Mouse (Mus musculus) adrenal gland, adult 2 months (tissue): Measurements from ENCODE around the gene Tmem35b. TPM values are rescaled to one million over a fixed set of nuclear protein-coding genes. Genes with fewer than 3 reads are reported as not detected.
A peak's percentile ranks its signal among the peaks of the same experiment; 100 is the strongest.

Source experiments
- DNase-seq: peaks from one replicate; pipeline ENCODE4 v3.0.0; 2021
- polyA plus RNA-seq: library from polyadenylated mRNA; depleted of rRNA; stranded (reverse); fragments of >200 nt; gene quantifications from 2 replicates; pipeline ENCODE4 v1.2.3, GENCODE M21; 2012; rRNA removed
- total RNA-seq, 2 experiments: library from RNA; stranded (reverse); gene quantifications; 2 replicates each; pipeline ENCODE4 v1.2.3; 2021

The Tmem35b gene
- total and polyA plus RNA-seq, 3 experiments = 17.6 to 19.3 (median 18.1) TPM

DNA sequence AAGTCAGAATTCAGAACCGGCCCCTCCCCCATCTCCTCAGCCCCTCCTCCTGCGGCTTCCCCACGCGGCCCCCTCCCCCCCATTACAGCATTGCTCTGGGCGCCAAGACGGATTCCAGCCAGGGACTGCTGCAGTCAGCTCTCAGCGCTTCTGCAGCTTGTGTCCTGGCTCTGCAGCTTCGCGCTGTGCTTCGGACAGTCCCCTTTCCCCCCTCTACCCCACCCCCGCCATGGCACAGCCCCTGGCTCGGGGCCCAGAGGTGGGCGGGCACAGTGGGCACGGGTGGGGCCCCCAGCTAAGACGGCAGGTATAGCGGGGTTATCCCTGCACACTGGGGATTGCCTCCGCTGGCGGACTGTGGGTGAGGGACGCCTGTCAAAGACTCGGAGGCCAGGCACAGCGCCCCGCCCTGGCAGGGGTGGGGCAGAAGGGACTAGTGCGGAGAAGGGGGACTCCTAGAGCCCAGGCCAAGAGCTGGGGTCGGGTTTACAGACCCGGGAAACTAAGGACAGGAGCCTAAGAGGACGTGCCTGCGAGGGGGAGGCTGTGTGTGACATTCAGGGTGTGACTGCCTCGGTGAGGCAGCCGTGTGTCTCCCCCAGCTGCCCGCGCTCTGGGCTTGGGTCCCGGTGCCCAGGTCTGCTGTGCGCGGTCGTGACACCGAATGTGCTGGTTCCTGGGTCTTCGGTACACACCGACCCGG is 44.9 kb downstream of the Tmem35b start:
- peak; percentile 67 for DNase-seq

DNA sequence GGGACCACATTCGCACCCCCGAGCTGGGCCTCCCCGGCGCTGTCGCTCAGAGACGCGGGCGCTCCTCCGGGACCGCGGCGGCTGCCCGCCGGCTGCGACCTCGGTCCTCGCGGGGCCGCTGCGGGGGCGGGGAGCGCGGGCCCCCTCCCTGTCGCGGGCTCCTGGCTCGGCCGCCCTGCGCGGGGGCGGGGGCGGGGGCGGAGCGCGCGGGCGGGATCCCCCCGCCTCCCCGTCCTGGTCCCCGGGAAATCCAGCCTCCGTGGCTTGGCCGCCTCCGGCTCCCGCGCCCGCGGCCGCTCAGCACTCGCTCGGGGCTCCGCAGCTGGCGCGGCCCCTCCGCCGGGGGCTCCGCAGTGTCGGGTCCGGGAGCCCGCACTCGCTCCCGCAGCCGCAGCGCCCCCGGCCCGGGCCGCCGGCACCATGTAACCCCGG is 45.4 kb downstream of the Tmem35b start, which contains the start of gene Dlgap3:
Dlgap3 (plus strand) TSS at position 291 of the 432 bp plus-strand sequence.
- peak; percentile 71 for DNase-seq

DNA sequence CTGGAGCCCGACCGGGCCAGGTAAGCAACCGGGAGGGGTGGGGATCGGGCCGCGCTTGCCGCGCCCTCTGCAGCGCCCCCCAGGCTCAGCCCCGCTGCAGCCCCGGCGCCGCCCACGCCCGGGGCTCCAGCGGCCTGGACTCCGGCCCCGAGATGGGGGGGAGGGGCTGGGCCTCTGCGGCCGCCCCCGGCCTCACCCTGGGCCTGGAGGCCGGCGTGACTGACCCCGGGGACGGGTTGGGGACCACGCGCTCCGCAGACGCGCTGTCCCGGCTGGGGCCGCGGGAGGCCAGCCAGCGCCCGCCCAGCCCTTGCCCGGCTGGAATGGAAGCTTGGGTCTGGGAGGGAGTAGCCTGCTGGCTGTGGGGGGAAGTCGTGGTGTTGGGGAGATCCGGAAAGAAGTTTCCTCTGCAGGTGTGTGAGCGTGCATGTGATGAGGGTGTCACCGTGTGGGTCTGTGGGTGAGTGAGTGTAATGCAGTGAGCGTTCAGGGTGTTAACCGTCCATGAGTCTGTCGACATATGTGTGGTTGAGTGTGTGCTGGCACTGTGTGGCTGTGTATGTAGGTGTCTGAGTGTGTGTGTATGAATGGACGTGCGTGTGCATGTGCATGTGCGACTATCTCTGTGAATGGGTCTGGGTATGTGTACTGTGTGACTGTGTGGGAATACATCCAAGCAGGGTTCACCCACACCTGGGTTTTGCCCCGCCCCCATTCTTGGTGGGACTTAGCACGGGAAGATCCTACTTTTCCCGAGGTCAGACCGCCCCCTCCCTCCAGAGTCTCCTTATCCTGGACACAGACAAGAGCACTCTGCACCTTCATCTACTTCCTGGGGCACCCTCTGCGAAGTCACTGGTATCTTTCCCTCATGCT is 46.1 kb downstream of the Tmem35b start:
- DNase-seq = peak; percentile 26

DNA sequence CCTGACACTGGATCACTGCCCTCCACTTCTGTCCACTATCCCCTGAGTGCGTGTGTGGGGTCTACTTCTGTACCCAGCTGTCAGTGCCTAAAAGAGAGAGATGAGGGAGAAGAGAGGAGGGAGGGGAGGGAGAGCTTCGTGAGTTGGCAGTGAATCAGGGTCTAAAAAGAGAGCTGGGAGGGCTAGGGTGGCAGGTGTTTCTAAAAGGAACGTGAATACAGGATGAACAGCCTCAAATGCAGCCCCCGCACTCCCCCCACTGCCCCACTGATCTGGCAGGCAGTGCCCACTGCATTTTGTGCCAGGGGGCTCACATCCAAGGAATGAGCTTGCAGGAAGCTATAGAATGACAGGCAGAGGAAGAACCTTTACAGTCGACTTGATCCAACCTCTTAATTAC is 47.4 kb downstream of the Tmem35b start:
- DNase-seq = no peak

DNA sequence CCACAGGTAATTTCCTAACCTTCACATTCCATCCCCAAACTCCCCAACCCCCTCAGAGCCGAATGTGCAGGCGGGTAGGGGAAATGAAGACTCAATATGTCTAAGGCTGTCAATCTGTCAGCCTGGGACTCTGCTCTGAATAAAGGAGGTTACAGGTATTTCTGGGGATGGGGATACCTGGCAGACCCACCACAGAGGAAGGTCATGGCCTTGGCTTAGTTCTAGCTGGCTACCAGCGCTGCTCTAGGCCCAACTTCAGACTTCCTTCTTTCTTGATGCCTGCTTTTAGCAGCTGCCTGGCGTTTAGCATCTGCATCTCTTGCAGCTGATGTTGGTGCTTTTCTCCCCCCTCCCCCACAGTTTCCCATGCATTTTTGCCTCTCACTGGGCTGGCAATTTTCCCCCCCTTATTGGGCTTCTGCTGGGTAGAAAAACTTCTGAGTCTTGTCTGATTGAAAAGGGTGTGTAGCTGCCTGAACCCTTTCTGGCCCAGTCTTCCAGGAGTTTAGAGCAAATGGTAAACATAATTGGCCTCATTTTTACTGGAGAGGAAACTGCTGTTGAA is 47.9 kb downstream of the Tmem35b start:
- no peak for DNase-seq

DNA sequence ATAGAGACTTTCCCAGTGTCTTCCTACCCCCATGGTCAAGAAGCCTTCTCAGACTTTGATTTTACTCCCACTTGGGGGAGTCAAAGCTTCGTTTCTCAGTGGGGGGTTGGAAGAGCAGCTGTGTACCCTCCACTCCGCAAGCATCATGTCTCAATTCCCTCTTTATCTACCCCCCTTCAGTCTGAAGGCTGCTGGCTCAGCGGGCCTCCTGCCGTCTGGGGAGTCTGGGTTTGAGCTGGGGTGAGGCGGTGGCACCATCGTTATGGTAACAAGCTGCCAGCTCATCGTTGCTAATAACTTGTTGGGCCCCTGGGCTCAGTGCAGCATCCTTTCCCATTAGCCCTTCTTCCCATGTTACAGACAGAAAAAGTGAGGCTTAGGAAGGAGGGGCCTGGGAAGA is 48.6 kb downstream of the Tmem35b start:
- no peak for DNase-seq

DNA sequence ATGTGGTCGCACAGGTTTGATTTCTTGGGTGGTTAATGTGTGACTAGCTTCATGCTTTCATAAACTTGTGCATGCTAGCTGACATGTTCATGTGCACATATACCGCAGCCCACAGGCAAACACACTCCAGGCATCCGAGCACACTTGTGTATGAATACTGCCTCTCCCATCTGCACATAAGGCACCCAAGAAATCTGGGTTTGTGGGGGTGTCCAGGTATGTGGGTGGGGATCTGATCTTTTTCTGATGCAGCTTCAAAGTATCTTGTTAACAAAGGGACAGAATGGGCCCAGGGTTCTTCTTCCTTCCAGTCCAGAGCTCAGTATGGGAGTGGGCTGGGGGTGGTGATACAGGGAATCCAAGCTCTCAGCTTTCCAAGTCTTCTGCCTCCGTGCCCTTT is 49.1 kb downstream of the Tmem35b start:
- DNase-seq = no peak

DNA sequence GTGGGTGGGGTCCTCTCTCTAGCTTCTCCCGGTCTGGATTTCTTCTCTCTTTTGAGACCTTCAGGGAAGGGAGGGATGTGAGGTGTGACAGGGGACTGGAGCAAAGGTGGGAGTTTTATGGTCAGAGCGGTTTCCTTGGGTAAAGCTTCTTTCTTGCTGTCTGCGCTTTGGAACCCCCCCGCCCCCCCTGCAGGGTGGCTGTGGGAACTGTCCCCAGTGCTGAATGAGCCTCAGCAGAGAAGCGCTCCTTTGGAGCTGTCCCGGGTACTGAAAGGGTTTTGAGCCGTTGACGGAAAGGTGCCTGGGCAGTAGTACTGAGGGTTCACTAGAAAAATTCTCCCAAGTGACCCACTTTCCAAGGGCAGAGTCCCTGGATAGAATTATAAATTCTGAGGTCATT is 50.0 kb downstream of the Tmem35b start:
- DNase-seq = peak; percentile 67

DNA sequence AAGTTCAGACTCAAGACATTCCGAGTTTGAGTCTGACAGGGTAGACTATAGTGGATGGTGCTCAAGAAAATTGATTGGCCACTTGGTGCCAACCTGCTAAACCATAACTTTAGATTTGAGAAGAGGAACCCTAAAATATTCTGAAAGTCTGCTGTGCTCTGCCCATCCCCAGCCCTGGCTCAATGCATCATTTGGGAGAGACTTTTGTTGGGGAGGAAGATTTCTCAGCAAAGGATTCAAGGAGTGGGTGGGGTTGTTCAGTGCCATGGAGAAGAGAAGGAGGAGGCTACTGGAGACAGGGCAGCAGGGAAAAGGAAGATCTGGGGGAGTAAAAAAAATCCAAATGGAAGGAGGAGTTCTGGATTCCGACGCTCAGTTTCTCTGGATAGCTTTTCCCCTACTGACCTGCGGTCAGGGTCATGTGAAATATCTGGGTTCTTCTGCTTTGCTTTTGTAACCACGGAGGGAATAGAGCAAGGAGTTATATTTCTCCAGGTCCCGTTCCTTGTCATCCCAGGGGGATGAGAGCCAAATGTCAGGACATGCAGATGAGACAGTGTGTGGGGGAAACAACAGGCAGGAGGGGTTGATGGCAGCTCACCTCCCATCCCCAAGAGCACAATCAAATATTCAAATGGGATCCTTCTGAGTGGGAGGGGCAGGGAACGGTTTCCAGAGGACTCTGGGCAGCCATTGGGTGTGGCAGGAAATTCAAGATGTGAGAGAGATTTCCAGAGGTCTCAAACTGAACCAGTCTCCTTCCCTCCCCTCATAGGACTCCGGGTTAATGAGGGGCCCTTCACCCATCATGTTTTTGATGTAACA is 50.8 kb downstream of the Tmem35b start:
- no peak for DNase-seq

DNA sequence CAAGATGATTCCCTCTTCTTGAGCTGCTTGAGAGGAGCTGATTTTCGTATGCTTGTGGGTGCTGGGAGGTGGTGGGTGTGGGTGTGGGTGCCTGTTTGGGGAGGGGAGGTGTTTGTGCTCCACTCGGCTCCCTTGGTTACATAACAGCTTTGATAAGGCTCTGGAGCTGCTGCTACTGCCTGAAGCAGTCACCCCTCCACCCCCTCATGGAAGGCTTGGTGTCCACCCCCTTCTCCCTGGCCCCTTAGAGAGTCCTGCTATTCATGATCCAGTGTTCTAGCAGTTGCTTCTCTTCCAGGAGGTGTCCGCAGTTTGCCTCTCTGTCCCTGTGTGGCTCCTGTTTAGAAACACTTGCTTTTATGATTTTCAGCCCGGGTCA is 51.4 kb downstream of the Tmem35b start:
- no peak for DNase-seq

DNA sequence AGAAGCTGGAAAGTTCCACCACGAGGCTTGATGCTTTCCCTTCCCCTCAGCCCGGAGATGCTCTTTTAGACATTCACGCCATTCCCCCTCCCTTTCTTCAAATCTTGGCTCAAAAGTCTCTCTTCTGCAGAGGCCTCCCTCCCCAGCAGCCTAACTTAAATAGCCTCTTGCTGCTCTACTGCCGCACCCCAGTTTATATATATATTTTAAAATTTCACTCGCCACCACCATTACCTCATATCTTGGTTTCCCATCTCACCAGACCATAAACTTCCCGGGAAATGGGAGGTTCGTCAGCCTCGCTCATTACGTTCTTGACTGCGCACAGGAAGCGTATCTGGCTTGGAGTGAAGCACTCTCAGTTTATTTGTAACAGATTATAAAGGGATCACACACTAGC is 54.5 kb downstream of the Tmem35b start:
- DNase-seq = no peak

DNA sequence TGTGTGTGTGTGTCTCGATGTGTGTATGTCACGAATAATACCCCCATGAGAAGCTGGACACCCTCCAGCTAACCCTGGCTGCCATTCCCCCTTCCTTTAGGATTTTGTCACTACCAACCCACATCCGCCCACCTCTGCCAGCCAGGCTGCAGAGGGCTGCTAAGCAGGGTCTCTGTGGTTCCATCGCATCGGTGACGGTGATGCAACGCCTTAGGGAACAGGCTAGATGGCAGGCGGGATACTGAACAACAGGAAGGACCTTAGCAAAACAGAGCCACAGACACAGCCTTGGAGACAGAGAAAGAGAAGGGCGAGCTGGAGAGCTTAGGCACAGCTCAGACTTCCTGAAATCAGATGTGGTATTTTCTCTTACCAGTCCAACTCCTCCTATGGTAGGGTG is 55.2 kb downstream of the Tmem35b start:
- no peak for DNase-seq

Other genes with a start within 250 kb of the Tmem35b start
- gene Zmym4, start 155.6 kb upstream of the Tmem35b start, total RNA-seq = 10 to 100 TPM; 32.9 to 38.5 TPM
- 2.9 and 3.4 TPM in 2 replicates for gene Zmym4, start 155.6 kb upstream of the Tmem35b start, polyA plus RNA-seq
- 100 to 1,000 TPM; 122 to 268 TPM for gene Sfpq, start 102.4 kb upstream of the Tmem35b start, total RNA-seq
- gene Sfpq, start 102.4 kb upstream of the Tmem35b start, polyA plus RNA-seq = 67.9 and 79.2 TPM in 2 replicates
- 1 to 10 TPM; 5.9 to 7.3 TPM for gene Zmym1, start 62.5 kb upstream of the Tmem35b start, total RNA-seq
- gene Zmym1, start 62.5 kb upstream of the Tmem35b start, polyA plus RNA-seq = 0.47 TPM in 2 replicates
- gene Zmym6, start 46.3 kb upstream of the Tmem35b start, total RNA-seq = 10 to 100 TPM; 14.2 to 15.3 TPM
- gene Zmym6, start 46.3 kb upstream of the Tmem35b start, polyA plus RNA-seq = 1.7 and 1.9 TPM in 2 replicates
- 1 to 10 TPM; 3.4 to 3.9 TPM for gene Dlgap3, start 45.5 kb downstream of the Tmem35b start, total RNA-seq
- 13.3 and 14.7 TPM in 2 replicates for gene Dlgap3, start 45.5 kb downstream of the Tmem35b start, polyA plus RNA-seq
- gene Smim12, start 120.1 kb downstream of the Tmem35b start, total RNA-seq = 10 to 100 TPM; 50.4 to 68.0 TPM
- gene Smim12, start 120.1 kb downstream of the Tmem35b start, polyA plus RNA-seq = 41.7 and 46.8 TPM in 2 replicates
- 1 to 10 TPM; 2.7 to 6.7 TPM for gene Gja4, start 190.3 kb downstream of the Tmem35b start, total RNA-seq
- 15.9 and 16.0 TPM in 2 replicates for gene Gja4, start 190.3 kb downstream of the Tmem35b start, polyA plus RNA-seq
- gene Gjb3, start 207.2 kb downstream of the Tmem35b start, total RNA-seq = under 1 TPM in 1 of 2 experiments, not detected in 1; 0.24 TPM
- 0.08 TPM in 1 of 2 replicates, not detected in the other for gene Gjb3, start 207.2 kb downstream of the Tmem35b start, polyA plus RNA-seq
- gene Gjb4, start 230.4 kb downstream of the Tmem35b start, total RNA-seq = not detected
- gene Gjb4, start 230.4 kb downstream of the Tmem35b start, polyA plus RNA-seq = 0.11 TPM in 1 of 2 replicates, not detected in the other
- gene Gjb5, start 234.5 kb downstream of the Tmem35b start, total RNA-seq = under 1 TPM; 0.17 to 0.73 TPM
- 0.27 and 0.34 TPM in 2 replicates for gene Gjb5, start 234.5 kb downstream of the Tmem35b start, polyA plus RNA-seq